Mouse (Mus musculus) c-Kit-positive CD71-positive TER-119-positive erythroid progenitor cells, embryonic 14.5 days (primary cell): Measurements from ENCODE around the gene Gsk3a.

Experiments used
- DNase-seq: peaks from one replicate; pipeline ENCODE4 v3.0.0-alpha.2; 2013; ENCODE audit warnings: low spot score

Gsk3a gene

DNA sequence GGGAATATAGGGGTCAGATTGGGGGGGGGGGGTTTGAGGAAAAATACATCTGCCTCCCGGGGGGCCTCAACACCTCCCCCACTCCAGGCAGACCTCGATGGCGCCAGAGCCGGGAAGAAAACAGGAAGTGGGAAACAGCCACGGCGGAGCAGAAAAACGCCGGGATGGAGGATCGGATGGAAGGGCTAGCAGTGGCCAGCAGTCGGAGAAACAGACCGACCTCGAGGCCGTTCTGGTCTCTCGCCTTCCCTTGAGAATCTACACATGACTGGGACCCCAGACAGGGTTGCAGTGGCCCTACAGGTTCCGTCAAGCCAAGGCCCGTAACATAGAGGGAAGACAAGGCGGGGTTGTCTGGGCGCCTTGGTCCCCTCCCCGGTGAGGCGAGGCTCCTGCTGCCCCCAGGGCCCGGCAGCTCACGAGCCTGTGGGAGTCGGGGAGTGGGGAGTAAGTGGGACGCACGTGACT lies 11.2 kb upstream of the Gsk3a start:
- no peak for DNase-seq

DNA sequence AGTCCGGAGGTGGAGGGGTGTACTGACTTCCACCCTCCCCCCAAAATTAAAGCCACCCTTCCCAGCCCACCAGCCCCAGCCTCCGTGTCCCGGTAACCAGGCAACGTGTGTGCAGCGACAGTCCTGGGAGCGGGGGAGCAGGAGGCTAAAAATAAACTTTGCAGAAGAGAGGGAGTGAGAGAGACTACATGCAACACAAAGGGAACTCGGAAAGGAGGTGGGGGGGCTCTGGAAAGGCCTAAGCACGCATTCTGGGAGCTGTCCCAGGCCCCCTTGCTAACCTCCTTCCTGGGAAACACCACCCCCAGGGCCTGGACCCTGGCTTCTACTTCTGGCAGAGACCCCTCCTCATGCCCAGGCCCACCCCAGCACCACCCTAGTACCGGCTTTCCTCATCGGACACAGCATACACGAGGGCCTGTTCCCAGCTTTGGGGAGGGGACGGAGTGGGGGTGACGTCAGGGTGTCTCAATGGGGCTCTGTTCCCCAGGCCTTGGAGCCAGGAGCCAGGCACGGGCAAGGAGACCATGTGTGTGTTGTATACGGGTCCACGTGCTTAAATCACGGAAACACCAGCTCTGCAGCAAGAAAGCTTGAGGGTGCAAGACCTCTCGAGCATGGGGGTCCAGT lies 10.5 kb upstream of the Gsk3a start:
- DNase-seq: no peak

DNA sequence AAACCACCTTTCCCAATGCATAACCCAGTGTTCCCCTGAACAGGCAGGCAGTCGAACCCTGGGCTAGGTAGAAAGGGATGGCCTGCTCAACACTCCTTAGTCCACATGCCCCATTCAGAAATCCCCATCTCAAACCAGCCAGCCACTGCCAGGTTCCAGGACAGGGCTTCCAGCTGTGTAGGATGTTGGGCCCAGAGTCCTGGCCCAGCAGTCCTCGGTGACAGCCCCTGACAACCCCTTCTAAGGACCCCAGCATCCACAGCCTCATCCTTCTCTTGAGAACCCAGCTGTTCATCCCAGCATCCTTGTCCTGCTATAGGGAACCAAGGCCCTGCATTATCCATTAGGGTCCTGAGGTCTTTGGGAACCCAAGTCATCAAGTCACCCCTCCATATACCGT lies 9.8 kb upstream of the Gsk3a start:
- no peak for DNase-seq

DNA sequence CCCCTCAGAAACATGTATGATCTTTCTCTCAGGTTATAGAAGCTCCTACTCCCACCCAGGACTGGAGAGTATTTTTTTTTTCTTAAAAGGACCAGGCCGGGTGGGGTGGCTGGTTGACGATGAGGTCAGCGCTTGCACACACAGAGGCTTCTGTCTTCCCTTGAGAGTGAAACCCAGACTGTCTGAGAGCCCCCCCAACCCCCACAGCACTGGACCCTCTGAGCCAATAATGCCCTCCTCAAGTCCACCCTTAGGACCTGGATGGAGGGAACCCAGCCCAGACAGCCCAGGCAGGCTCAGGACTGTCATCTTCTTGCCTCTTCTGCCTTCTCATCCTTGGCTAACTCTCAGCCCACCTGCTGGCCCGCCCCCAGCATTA lies 9.1 kb upstream of the Gsk3a start:
- no peak for DNase-seq

DNA sequence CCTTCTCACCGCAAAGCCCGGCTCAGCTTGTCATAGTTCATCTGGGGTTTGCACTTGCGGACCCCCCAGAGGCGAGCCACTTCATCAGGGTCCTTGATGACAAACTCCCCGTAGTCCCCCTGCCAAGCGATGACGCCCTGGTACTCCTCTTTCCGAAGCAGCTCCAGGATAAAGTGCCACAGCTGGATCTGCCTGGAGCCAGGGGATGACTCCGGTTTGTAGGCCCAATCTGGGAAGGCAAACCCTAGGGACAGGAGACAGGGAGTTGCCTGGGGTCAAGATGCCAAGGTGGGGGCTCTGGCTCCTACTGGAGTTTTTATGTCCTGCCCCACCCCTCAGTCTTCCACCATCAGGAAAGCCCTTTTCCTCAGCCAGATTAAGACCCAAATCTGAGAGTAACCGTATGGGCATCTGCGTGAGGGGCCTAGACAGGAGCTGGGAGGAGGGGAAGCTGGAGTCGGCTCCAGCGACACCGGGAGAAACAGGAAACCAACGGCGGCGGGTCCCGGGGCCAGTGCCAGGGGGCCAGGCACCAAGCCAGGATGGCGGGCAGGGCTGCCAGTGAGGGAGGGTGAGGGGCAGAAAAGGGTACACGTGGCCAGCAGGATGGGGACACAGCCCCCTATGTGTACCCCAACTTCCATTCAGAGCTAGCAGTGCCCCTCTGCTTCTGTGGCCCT lies 8.6 kb upstream of the Gsk3a start:
- no peak for DNase-seq

DNA sequence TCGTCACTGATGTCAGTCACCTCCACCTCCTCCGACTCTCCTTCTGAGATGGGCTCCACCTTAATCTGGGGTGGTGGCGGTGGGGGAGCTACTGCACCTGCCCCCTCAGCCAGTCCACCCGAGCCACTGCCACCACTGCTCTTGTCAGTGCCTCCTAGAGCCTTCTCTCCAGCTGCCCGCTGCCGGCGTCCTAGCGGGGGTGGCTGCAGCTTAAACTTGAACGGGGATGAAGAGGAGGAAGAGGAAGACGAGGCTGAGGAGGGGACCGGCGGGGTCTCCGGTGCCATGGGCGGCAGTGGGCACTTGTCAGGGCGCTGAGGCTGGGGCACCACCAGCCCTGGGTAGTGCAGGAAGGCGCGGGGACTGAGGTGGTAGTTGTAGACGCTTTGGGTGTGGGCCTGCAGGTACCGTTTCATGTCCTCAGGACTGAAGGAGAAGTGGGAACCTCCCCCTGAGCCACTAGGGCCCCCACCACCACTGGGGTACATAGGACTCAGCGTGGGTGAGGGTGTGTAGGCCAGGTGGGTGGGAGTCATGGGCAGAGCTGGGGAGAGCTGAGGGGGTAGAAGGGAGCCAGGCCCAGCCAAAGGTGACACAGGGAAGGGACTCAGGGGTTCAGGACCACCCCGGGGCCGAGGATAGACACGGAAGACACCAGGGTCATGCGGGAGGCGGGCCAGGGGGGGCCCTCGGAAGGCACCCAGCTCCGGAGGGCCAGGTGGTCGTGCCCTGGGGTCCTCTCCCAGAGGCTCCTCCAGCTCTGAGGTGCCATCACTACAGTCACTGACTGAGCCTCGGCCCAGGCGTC lies 7.1 kb upstream of the Gsk3a start:
- DNase-seq: no peak

DNA sequence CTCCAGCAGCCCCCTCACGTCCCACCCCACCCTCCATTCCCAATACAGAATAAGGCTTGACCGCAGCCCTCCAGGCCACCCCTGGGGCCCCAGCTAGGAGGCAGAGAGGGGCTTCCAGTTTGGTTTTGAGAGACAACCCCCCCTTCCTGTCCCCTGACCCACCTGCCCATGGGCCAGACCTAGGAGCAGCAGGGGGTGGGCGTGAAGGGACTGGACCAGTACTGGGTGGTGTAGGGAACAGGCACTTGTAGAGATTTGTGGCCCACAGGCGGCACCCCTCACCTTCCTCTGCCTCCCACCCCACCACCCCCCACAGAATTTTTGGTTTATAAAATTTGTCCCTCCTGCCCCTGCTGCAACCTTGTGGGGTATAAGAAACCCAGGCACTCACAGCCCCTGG lies 5.7 kb upstream of the Gsk3a start:
- no peak for DNase-seq

DNA sequence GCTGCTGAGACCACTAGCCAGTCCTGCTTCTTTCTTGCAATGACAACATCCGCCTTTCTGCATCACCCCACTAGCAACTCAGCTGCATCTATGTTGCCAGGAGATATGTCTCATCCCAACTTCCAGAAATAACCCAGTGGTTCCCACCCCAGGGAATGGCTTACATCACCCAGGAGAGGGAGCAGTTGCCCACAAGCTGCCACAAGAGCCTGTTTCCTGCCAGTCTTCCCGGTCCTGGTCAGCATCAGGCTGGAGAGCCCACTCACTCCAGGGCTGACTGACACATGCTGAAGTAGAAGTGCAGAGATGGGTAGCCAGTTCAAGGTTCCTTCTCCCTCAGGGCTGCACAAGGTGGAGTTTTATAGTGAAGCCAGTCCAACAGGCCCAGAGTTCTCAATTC lies 3.4 kb upstream of the Gsk3a start:
- DNase-seq: no peak

DNA sequence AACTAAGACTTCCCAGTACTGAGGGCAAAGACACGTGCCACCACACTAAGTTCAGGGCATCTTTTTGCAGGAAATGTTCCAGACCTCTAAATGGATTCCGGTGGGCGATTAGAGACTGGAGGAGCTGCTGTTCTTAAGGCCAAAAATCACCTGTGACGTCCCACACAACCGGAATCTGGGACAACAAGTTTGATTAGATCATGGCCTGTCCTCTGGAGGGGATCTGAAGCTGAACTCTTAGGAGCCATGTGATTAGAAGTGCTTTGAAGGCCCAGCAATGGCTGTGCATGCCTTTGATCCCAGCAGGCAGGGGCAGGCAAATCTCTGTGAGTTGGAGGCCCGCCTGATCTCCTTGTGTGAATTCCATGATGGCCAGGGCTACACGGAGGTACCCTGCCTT lies 3.0 kb upstream of the Gsk3a start:
- no peak for DNase-seq

DNA sequence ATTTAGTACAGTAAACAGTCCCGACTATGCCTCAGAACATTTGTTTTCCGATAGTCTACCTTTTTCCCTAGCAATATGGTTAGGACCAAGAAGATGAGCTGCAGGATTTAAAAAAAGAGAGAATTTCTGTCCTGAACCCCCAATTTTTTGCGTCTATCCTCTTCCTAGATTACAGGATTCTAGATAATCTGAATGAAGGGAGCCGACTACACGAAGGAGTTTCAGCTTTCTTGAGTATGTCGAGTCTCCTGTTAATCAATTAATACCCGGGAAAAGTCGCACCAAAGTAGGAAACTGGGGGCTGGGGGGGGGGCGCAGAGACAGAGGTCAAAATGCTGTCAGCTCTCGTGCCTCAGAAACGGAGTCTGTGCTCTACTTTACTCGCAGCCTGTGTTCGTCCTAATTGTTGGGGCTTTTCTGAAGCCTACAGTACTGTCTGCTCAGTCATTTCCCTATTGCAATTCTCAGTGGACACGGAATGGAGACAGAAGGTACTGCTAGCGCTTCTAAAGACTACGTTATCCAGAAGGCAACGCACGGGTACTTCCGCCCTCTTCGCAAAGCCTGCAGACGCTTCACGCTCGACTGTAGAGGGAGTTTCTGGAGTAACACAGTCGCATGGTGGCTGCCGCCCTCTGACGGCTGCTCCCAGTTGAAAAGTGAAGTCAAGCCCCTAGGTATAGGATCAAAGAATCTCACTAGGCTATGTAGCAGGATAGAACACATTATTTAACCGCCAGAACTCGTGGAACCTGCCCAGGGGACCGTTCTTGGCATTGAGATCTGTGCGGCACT lies 1.4 kb upstream of the Gsk3a start:
- DNase-seq: peak; percentile 82

DNA sequence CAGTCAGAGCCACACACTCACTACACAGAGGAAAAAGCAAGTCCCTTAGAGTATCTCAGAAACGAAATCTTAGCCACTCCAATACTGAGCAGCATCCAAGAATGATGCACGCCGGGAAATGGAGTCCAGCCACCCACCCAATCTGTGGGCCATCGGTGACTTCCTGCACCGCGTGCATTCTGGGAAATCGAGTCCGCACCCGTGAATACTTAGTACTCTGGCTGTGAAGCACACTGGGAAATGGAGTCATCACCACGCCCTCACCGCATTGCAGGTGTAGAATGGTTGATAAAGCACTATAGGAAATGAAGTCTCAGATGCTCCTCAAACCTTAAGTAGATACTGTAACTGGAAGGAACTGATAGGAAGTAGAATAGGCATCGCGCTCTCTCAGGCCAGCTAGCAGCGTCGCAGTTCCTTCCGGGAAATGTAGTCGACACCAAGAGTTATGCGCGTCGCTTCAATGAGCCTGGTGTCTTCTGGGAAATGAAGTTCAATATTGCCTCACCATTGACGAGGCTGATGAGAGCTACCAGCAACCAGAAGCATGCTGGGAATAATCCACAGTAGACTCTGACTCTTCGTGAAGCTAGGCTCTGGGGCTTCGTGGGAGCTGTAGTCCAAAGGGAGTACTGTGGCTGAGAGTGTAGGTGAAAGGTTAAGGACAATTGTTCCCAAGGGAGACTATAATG lies 510 bp upstream of the Gsk3a start:
- peak; percentile 96 for DNase-seq

DNA sequence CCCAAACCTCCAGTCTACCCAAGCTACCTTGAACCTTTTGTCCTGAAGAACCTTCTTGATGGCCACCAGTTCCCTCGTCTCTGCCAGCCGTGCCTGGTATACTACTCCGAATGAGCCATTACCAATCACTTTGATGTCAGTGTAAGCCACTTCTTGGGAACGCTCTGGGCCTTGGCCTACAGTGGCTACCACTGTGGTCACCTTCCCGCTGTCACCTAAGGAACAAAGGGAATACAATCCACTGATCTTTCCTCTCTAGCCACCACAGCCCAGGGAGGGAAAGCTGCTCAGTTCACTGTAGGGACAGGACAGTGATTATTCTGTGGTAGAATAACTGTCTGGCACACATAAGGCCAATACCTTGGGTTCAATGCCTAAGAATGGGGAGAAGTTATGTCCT lies 2.1 kb downstream of the Gsk3a start:
- DNase-seq: no peak

DNA sequence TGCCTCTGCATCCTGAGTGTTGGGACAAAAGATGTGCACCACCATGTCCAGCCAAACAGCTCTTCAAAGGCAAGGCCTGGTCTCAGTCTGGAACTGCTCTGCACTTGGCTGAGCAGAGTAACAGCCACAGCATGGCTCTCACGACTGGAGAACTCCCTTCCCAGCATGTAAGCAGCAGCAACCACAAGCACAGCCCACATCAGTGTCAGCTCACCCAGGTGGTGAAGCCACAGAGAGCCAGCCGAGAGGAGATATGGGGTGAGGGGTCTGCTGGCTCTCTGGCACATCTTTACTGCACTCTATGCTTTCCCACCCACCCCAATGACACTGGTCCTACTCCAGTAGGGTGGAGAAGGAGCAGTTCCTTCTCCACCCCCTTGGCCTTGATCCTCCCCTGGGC lies 4.6 kb downstream of the Gsk3a start:
- DNase-seq: no peak

DNA sequence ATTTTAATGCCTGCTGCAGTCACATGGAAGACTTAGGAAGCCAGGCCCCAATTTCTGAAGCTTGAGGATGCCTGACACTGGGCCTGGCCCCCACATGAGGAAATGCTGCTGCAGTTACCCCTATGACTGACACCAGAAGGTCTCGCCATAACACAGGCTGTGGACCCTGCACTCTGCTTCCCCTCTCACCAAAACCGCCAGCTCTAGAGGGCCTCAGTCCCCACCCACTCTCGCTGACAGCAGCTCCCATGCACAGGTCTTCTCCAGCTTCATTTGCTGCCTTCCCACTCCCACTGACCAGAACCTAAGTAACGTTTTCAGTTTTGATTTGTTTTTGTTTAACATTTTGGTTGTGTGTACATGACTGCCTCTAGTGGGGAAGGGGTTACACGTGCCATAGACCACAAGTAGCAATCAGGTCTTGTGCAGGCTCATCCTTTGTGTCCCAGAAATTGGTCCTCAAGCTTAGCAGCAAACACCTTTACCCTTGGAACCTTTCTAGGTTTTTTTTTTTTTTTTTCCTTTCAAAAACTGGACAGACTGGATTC lies 5.5 kb downstream of the Gsk3a start:
- DNase-seq: no peak

DNA sequence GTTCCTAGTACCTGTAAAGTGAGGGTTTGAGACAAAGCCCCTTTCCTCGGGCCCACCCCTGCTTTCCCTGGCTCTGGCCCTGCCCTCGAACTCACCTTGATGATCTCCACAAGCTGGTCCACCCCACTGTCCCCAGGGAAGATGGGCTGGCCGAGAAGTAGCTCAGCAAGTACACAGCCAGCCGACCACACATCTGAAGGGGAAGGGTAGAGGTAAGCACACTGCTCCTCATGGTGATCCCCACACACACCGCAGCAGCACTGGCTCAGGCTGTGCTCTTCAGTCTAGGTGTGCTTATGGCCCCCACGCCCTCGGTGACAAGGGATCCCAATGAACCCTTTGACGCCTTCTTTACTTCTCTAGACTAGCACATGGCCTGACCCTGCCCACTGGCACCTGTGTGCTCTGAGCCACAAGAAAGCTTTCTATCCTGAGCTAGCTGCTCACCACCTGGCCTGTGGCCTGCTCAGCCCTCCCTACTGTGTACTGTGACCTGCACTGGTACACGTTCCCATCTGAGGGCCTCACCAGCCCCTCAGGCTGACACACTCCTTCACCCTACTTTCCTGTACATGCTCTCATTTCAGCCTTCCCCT lies 6.9 kb downstream of the Gsk3a start:
- DNase-seq: no peak

DNA sequence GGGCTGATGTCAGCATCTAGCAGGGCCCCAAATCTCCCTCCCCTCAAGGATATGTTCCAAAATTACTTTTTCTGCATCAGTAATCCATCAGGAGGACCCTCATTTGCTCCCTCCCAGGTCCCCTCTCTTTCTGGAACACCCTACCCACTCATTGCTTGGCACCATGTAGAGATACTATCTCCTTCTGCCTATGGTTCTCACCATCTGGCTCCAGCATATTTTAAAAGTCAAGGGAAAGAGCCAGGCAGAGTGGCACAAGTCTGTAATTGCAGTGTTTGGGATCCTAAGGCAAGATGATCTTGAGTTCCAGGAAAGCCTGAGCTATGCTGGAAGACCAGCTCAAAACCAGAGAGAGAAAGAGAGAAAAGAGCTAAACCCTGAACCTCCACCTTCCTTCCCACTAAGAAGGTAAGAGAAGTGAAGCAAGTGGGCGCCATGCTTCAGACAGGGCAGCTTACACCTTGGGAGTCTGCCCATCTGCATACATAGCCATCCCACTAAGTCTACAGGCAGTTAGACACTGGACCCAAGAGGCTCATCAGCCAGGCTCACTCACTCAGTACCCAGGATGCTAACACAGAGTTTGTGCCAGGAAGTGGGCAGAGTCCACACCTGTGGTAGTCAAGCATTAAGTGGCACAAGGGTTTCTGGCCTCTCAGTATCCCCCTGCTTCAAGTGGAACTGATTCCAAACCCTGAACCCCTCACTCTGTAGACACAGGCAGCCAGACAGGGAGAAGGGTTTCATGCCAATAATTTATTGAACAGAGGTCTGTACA lies 9.9 kb downstream of the Gsk3a start:
- no peak for DNase-seq

DNA sequence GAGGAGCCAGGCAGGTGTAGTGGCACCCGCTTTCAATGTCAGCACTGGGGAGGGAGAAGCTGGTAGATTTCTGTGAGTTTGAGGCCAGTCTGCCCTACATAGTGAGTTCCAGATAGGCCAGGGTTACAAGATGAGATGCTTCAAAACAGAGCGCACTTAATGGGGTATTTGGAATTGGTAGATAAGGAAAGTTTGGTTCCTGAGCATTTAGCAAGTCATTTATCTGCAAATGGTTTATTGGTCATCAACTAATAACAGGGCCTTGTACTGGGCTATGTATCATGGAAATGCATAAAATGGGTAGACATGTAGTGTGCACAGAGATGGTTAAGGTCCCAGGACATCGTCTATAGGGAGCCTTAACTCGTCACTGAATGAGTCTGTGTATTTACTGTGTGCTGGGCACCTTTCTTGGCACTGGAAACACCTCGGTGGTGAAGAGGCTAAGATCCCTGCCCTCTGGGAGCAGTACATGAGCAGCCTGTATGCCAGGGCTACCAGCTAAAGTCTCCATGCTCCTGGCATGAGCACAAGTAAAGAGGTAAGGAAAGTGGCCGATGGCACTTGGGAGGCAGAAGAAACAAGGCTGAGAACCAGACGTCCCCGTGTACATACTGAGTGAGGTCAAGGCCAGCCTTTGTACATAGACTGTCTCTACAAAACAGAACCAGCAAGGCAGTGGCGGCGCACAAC lies 15.2 kb downstream of the Gsk3a start:
- peak; percentile 41 for DNase-seq

DNA sequence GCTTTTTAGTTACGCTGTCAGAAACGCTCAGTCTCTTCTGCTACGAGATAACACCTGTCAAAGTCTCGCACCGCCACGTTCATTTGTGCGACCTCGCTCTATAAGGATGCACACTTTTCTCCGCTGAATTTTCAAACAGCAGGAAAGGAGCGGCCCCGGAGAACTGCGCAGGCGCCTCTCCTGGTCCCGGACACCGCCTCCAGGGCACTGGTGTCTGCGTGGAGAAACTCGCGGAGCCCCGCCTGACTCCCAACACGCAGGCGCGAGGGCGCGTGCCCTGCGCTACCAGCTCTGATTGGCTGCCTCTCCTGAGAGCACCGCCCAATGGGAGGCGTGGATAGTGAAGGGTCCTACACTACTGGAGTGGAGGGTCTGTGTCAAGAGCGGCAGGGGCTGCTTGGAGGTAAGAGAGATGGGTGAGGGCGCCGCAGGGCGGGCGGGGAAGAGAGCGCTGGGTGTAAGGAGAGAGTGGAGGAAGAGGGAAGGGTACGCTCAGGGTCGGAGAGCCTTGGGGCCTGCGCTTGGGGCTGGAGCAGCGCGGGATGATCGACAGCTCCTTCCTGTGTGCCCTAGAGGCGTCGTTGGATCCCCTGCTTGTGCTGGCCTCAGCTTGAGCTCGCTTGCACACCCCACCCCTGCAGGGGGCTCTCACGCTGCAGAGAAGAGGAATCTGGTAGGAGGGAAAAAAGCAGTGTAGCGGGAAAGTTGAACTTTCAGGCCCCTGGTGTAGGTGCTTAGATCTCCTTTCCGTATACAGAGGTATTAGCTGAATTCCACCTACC lies 16.4 kb downstream of the Gsk3a start, which contains the start of gene Zfp526:
Zfp526 (plus strand) TSS at position 324 of the 782 bp plus-strand sequence.
- DNase-seq: peak; percentile 94
